Mouse (Mus musculus) E14TG2a.4 (cell line): ENCODE data around the gene Tnfsf4.

Experiments used
- H3K27me3 ChIP-seq: 2 replicates; pipeline ENCODE4 v1.6.1; 2014; ENCODE audit warnings: low read length, control low read depth; ENCODE audit not compliant: insufficient read depth
- H3K36me3 ChIP-seq: 2 replicates; pipeline ENCODE4 v1.6.1; 2014; ENCODE audit warnings: low read length, control low read depth; ENCODE audit not compliant: insufficient read depth
- H3K4me1 ChIP-seq: replicated peaks from 2 replicates; pipeline ENCODE4 v1.6.1; 2014; ENCODE audit warnings: low read depth, low read length, control low read depth
- H3K4me3 ChIP-seq: replicated peaks from 2 replicates; pipeline ENCODE4 v1.5.1; 2014; ENCODE audit warnings: mild to moderate bottlenecking, low read length
- H3K9me3 ChIP-seq: 2 replicates; pipeline ENCODE4 v1.6.1; 2014; ENCODE audit warnings: low read length, control low read depth
- CTCF ChIP-seq: conservative IDR thresholded peaks from 2 replicates; pipeline ENCODE4 v1.5.1; 2014; ENCODE audit warnings: low read length
- NANOG ChIP-seq: IDR thresholded peaks from 2 replicates; pipeline ENCODE4 v1.6.1; 2014; ENCODE audit warnings: borderline replicate concordance, low read length, mixed read lengths
- POU5F1 ChIP-seq: IDR thresholded peaks from 2 replicates; pipeline ENCODE4 v1.6.1; 2014; ENCODE audit warnings: low read length, borderline replicate concordance

Tnfsf4 gene

DNA sequence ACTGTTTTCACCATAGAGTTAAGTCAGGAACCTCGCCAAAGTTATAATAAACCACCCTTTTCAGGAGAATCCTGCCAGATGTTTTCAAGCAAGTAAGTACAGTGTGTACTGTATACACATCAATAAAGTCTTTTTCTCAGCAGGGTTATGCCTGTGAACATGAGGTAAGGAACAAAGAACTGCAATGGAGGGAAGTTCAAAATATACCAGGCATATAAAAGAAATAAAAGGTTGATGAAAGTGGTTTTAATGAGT, 31.8 kb downstream of the Tnfsf4 start:
- no peaks in the 10 kb centered on the region for H3K4me1 ChIP-seq
- no peaks in the 10 kb centered on the region for H3K27me3 ChIP-seq
- H3K4me3 ChIP-seq, result no peak overlapping the region
- peaks cover 15% of the 10 kb centered on the region; the same call in 1 of the 2 replicates for H3K9me3 ChIP-seq
- no peaks in the 10 kb centered on the region for H3K36me3 ChIP-seq
- no peak for TF ChIP-seq POU5F1
- TF ChIP-seq CTCF, result no peak
- no peak for TF ChIP-seq NANOG

DNA sequence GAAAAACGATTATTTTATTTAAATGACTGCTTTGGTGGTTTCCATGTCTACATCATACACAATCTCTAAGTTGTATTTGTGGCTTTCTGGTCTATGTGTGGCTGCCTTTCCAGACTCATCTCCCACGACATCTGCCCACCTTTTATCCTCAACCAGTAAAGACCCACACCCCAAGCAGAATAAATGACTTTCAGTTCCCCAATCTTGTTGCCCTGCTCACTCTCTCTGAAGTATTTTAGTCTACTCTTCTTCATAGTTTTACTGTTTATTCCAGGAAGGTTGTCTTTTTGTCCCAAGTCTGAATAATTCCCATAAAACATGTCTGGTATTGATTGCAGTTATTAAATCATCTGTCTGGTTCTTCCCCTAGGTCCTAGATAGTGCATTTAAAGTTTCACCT, 40.6 kb downstream of the Tnfsf4 start:
- H3K9me3 ChIP-seq, result no peaks in the 10 kb centered on the region
- TF ChIP-seq POU5F1 (no peak), NANOG (no peak), CTCF (no peak)
- H3K4me1 ChIP-seq, result no peaks in the 10 kb centered on the region
- H3K27me3 ChIP-seq, result no peaks in the 10 kb centered on the region
- no peak overlapping the region for H3K4me3 ChIP-seq
- H3K36me3 ChIP-seq, result no peaks in the 10 kb centered on the region

DNA sequence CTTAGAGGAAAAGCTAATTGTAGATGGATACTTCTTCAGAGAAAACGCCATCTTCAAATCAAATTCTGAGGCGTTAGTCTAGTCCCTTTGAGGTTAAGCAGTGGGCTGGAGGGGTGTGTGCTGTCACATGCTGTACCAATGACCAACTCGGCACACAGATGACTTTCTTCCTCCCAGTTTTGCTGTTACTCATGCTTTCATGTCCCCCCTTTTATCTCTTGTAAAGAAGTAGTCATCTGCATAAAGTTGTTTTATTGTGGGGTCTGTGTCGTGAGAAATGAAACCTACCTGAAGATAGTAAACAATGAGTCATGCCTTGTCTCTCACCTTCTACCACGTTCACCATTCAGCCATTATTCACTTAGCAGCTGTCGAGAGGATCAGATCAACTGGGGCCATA, 41.3 kb downstream of the Tnfsf4 start:
- TF ChIP-seq CTCF (no peak), NANOG (no peak), POU5F1 (no peak)
- Histone ChIP-seq H3K9me3 (no peaks in the 10 kb centered on the region), H3K27me3 (no peaks in the 10 kb centered on the region), H3K4me3 (no peak overlapping the region), H3K4me1 (0 out of 2 replicates have a peak, but pooled peaks cover 1% of the 10 kb centered on the region), H3K36me3 (no peaks in the 10 kb centered on the region)

DNA sequence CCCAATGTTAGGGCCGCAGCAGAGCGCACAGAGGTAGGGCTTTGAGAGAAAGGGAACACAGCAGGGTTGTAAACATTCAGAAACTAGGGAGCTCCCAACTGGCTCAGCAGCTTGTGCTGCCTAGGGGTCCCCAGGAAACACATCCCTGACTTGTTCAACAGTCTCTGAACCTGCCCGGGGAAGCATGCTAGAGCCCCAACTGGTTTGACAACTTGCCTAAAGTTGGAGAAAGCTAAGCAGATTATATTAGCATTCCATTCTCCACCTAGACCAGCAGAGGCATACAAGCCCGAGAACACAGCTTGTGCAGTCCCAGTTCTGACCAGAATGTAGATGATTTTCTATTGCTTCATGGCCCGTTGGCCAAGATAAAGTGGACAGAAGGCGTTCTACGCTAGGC, 49.6 kb downstream of the Tnfsf4 start:
- no peak for TF ChIP-seq POU5F1
- TF ChIP-seq NANOG, result no peak
- no peak for TF ChIP-seq CTCF
- Histone ChIP-seq H3K4me3 (no peak overlapping the region), H3K9me3 (no peaks in the 10 kb centered on the region), H3K27me3 (no peaks in the 10 kb centered on the region), H3K36me3 (no peaks in the 10 kb centered on the region), H3K4me1 (peaks cover 32% of the 10 kb centered on the region)

DNA sequence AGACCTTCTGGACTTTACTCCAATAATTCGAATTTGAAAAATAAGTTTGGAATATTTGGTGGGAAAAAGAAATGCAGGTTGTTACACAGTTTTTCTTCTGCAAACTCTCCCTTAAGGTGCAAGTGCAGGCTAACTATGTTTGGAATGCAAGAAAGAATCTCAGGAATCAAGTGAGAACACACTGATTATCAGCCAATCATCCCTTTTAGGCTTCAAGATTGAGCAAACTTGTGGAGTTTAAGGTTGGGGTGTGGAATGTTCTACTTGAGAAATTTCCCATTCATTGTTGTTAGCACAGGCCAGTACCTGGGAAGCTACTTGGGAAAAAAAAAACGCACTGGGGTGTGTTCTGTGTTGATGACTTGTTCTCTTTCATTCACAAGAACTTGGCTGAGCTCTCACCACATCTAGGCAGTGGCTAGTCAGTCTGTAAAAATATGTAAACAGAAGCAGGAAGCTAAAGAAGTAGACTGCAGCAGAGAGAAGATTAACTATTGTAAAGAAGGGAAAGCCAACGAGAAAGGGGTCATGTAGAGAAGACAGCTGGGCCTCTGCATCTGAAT, 56.6 kb downstream of the Tnfsf4 start:
- H3K4me1 ChIP-seq, result 0 out of 2 replicates have a peak, but pooled peaks cover 6% of the 10 kb centered on the region
- TF ChIP-seq NANOG, result no peak
- no peak for TF ChIP-seq CTCF
- no peak for TF ChIP-seq POU5F1
- H3K27me3 ChIP-seq, result no peaks in the 10 kb centered on the region
- H3K9me3 ChIP-seq, result peaks cover 6% of the 10 kb centered on the region
- H3K36me3 ChIP-seq, result no peaks in the 10 kb centered on the region
- H3K4me3 ChIP-seq, result no peak overlapping the region

DNA sequence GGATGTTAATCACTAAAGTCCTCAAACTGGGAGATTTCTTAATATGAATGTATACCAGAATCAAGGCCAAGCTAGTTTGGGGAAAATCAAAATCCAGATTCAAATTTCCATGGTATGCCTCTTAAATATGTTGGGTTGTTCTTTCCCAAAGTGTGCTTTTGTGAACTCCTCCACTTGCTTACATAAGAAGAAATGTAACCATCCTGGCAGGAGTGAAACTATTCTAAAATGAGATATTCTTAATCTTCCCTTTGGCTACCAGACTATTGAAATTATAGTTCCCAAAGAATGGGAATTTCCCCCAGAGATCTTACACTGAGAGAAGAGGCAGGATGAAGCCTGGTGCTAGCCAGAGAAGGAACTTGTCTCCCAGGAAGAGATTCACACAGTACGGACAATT, 57.0 kb downstream of the Tnfsf4 start:
- Histone ChIP-seq H3K27me3 (no peaks in the 10 kb centered on the region), H3K4me1 (0 out of 2 replicates have a peak, but pooled peaks cover 6% of the 10 kb centered on the region), H3K4me3 (no peak overlapping the region), H3K36me3 (no peaks in the 10 kb centered on the region), H3K9me3 (peaks cover 6% of the 10 kb centered on the region)
- TF ChIP-seq CTCF, result no peak
- no peak for TF ChIP-seq NANOG
- TF ChIP-seq POU5F1, result no peak

DNA sequence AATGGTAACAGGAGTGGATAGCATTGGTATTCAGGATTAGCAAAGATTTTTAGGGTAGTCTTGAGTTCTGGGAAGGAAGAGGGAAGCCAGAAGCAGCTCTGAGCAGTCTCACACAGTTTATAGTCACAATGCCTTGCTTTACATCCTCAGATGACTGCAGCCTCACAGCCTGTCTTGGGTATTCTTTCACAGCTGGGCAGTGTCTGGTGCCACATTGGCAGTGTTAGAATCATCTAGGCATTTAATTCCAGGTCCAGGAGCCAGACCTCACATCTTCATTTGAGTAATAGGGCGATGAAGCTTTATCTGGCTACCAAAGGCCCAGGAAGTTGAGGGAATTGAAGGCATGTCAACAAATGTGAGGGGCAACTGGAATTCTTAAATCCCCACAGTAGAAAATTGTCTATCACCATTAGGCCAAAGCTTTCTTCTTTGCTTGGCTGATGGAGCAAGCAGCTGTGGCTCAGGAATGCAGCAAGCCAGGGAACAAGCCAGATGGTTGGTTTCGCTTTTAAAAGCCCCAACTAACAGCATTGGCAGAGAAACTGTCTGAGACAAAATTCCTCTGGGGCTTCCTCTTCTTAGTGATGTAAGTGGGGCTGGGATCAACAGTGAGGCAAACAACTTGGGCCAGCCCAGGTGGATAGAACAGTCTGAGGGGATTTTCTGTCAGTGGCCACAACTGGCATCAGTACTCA, 68.3 kb downstream of the Tnfsf4 start:
- Histone ChIP-seq H3K4me3 (no peak overlapping the region), H3K27me3 (no peaks in the 10 kb centered on the region), H3K4me1 (0 out of 2 replicates have a peak, but pooled peaks cover 3% of the 10 kb centered on the region), H3K9me3 (no peaks in the 10 kb centered on the region), H3K36me3 (no peaks in the 10 kb centered on the region)
- no peak for TF ChIP-seq NANOG
- TF ChIP-seq POU5F1, result no peak
- TF ChIP-seq CTCF, result no peak
